Mouse (Mus musculus) liver, embryonic 14.5 days (tissue): ENCODE results near the gene Xxylt1. TPM values are rescaled to one million over a fixed set of nuclear protein-coding genes. Genes with fewer than 3 reads are reported as not detected.

Experiments
- ATAC-seq: fragments of 200-750 bp; cut with Nextera tagmentation; 2 replicates; pipeline ENCODE4 v1.8.0; 2017; ENCODE audit warnings: moderate number of reproducible peaks, mild to moderate bottlenecking, moderate library complexity; ENCODE audit not compliant: insufficient read depth
- DNase-seq, 3 experiments: peaks; one replicate each; pipeline ENCODE4 v3.0.0-alpha.2; 2012 to 2013; ENCODE audit warnings: low read depth in 3 of 3, low spot score in 3 of 3
- H3K27ac ChIP-seq: fragments of 300-500 bp; sonication (generic); 2 replicates; pipeline ENCODE4 v1.5.1; 2014; ENCODE audit warnings: moderate library complexity, mild to moderate bottlenecking, control low read depth, inconsistent platforms
- H3K27me3 ChIP-seq: fragments of 300-500 bp; sonication (generic); 2 replicates; pipeline ENCODE4 v1.6.1; 2014; ENCODE audit warnings: mild to moderate bottlenecking, low read length, moderate library complexity; ENCODE audit not compliant: control insufficient read depth, insufficient read depth
- H3K36me3 ChIP-seq: fragments of 300-500 bp; sonication (generic); replicated peaks from 2 replicates; pipeline ENCODE4 v1.6.1; 2014; ENCODE audit warnings: low read depth; ENCODE audit not compliant: control insufficient read depth, insufficient read depth
- H3K4me1 ChIP-seq, 2 experiments: fragments of 200-500 bp in 1 of 2; fragments of 300-500 bp in 1 of 2; sonication (generic) in 1 of 2; replicated peaks; 2 replicates each; pipeline ENCODE4 v1.6.1; 2012 to 2014; ENCODE audit warnings: antibody characterized with exemption in 1 of 2, inconsistent platforms in 1 of 2, low read length in 1 of 2; ENCODE audit not compliant: control insufficient read depth in 2 of 2, insufficient read depth in 2 of 2
- H3K4me2 ChIP-seq: fragments of 300-500 bp; sonication (generic); 2 replicates; pipeline ENCODE4 v1.6.1; 2014; ENCODE audit warnings: low read depth, mild to moderate bottlenecking, control low read depth, moderate library complexity
- H3K4me3 ChIP-seq, 2 experiments: fragments of 200-500 bp in 1 of 2; fragments of 300-500 bp in 1 of 2; sonication (generic) in 1 of 2; 2 replicates each; pipeline ENCODE4 v1.5.1; 2012 to 2014; ENCODE audit warnings: low read depth in 2 of 2, low read length in 2 of 2, mild to moderate bottlenecking in 2 of 2, control low read depth in 1 of 2, inconsistent platforms in 1 of 2, moderate library complexity in 1 of 2; ENCODE audit not compliant: insufficient read depth in 1 of 2
- H3K9ac ChIP-seq: fragments of 300-500 bp; sonication (generic); replicated peaks from 2 replicates; pipeline ENCODE4 v1.6.1; 2014; ENCODE audit warnings: mild to moderate bottlenecking, control low read depth, moderate library complexity
- H3K9me3 ChIP-seq: fragments of 300-500 bp; sonication (generic); 2 replicates; pipeline ENCODE4 v1.6.1; 2016; ENCODE audit warnings: low read length, mixed read lengths; ENCODE audit not compliant: control insufficient read depth
- CTCF ChIP-seq: IDR thresholded peaks from 2 replicates; pipeline ENCODE4 v1.5.1; 2016; ENCODE audit warnings: antibody characterized with exemption, low read depth, control low read depth
- EP300 ChIP-seq: IDR thresholded peaks from 2 replicates; pipeline ENCODE4 v1.6.1; 2016; ENCODE audit warnings: antibody characterized with exemption, low read depth
- WGBS: fragments of 180-500 bp; shearing (Covaris S2); extraction: QIAGEN DNeasy Blood & Tissue Kit; methylation state at CpG from one replicate; pipeline ENCODE4 v1.1.7; 2014; ENCODE audit not compliant: insufficient replicate concordance; 5-methylcytosine and 5-hydroxymethylcytosine counted together
- polyA plus RNA-seq, 2 experiments: library from polyadenylated mRNA; depleted of rRNA in 1 of 2; stranded (reverse) in 1 of 2; unstranded in 1 of 2; fragments of >200 nt; fragmentation: Nextera tagmentation in 1 of 2; extraction: Ambion mirVana in 1 of 2; gene quantifications; 2 replicates each; pipeline versions ENCODE4 v1.2.1 to v1.2.3; 2012 to 2014

Gene Xxylt1
- polyA plus RNA-seq (2012; rRNA removed) (1.5 and 1.8 TPM in 2 replicates), polyA plus RNA-seq (2014; fragmentation: Nextera tagmentation; extraction: Ambion mirVana) (1.8 and 2.1 TPM in 2 replicates)

- Histone ChIP-seq H3K4me2 (peak within 1 kb of the TSS; percentile 90), H3K27ac (no peak within 1 kb of the TSS), H3K4me3 (peak within 1 kb of the TSS; percentile 60 to 67), H3K9me3 (no peaks in the 10 kb centered on the region), H3K4me1 (peaks cover 2 to 11% of the 10 kb centered on the region in 2 experiments; a peak in 3 of 4 replicates), H3K36me3 (no peaks in the 10 kb centered on the region), H3K9ac (peak within 1 kb of the TSS; percentile 52), H3K27me3 (no peaks in the 10 kb centered on the region)
- ATAC-seq (peak; percentile 94), DNase-seq (peak; percentile 78 to 85 (median 79))
- no peak; the same call in 1 of the 2 replicates for TF ChIP-seq CTCF
- TF ChIP-seq EP300 = no peak
- WGBS = under 1% methylated on average over 51 of the region's 54 CpGs
These were observed at the start of gene Xxylt1 for GRCm38 (mm10) chr16:31081125-31081664. Xxylt1 (minus strand) TSS chr16:31081432.

GRCm38 (mm10) chr16:31128116-31128515 is 46.9 kb upstream of the Xxylt1 start:
- WGBS = 70% methylated on average over 5 of the region's 5 CpGs
- no peak overlapping the region for H3K9ac ChIP-seq
- no peaks in the 10 kb centered on the region for H3K36me3 ChIP-seq
- H3K9me3 ChIP-seq = no peaks in the 10 kb centered on the region
- no peak overlapping the region for H3K27ac ChIP-seq
- DNase-seq (no peak), ATAC-seq (no peak)
- H3K27me3 ChIP-seq = no peaks in the 10 kb centered on the region
- no peak overlapping the region for H3K4me2 ChIP-seq
- 0 out of 4 replicates have a peak, but pooled peaks cover 0 to 2% of the 10 kb centered on the region in 2 experiments for H3K4me1 ChIP-seq
- TF ChIP-seq CTCF (no peak), EP300 (no peak)
- H3K4me3 ChIP-seq = no peak overlapping the region

- Histone ChIP-seq H3K36me3 (no peaks in the 10 kb centered on the region), H3K27me3 (no peaks in the 10 kb centered on the region), H3K9me3 (no peaks in the 10 kb centered on the region), H3K4me1 (no peaks in the 10 kb centered on the region), H3K4me2 (no peak overlapping the region), H3K9ac (no peak overlapping the region), H3K4me3 (no peak overlapping the region), H3K27ac (no peak overlapping the region)
- DNase-seq = no peak
- WGBS = 70% methylated on average over 5 of the region's 5 CpGs
- no peak for ATAC-seq
- no peak for TF ChIP-seq CTCF
- no peak for TF ChIP-seq EP300
These were observed 43.8 kb upstream of the Xxylt1 start for GRCm38 (mm10) chr16:31124991-31125390.

- Histone ChIP-seq H3K27me3 (no peaks in the 10 kb centered on the region), H3K27ac (no peak overlapping the region), H3K4me1 (no peaks in the 10 kb centered on the region), H3K4me2 (no peak overlapping the region), H3K9ac (no peak overlapping the region), H3K36me3 (no peaks in the 10 kb centered on the region), H3K4me3 (no peak overlapping the region), H3K9me3 (no peaks in the 10 kb centered on the region)
- ATAC-seq (no peak), DNase-seq (no peak)
- no peak for TF ChIP-seq CTCF
- no peak for TF ChIP-seq EP300
- WGBS = 79% methylated on average over 6 of the region's 6 CpGs
These were observed 40.4 kb upstream of the Xxylt1 start for GRCm38 (mm10) chr16:31121612-31122011.

- H3K27ac ChIP-seq = no peak overlapping the region
- TF ChIP-seq EP300 = no peak
- TF ChIP-seq CTCF = no peak
- H3K9ac ChIP-seq = no peak overlapping the region
- H3K36me3 ChIP-seq = peaks cover 7% of the 10 kb centered on the region
- H3K4me1 ChIP-seq = no peaks in the 10 kb centered on the region
- no peak for DNase-seq
- ATAC-seq = no peak
- H3K9me3 ChIP-seq = no peaks in the 10 kb centered on the region
- no peak overlapping the region for H3K4me3 ChIP-seq
- H3K4me2 ChIP-seq = no peak overlapping the region
- H3K27me3 ChIP-seq = no peaks in the 10 kb centered on the region
These were observed 32.4 kb upstream of the Xxylt1 start for GRCm38 (mm10) chr16:31113596-31113995.
